Mouse (Mus musculus): ENCODE measurements at regions not wholly inside any gene's neighbourhood (a gene's known extent, or its start where the extent isn't known, plus 50 kb on each side); places are given as distances from the start of the nearest gene placed in this dataset.
"Not testable (repeated sequence)": the region's sequence is repeated elsewhere in the genome, so short reads cannot be mapped to it uniquely, and the experiment has no call there.

DNA sequence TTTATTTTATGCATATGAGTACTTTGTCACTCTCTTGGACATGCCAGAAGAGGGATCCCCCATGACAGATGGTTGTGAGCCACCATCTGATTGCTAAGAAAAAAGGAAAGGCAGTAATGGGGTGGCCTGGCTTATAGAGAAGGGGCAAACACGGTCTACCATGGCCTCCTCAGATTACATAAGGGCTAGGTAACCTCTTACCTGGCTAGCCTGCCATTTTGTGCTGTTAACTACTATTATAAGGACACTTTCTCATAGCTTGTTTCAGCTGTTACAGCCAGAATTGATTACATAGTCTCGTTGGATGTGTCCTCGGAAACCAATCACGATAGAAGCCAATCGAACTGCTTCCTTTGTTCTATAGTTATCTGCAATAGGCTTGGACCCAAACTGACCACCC is 60.9 kb upstream of the Gm14496 start:
- DNase-seq (ENCODE audit: low spot score in 2 of 2) = no peak

DNA sequence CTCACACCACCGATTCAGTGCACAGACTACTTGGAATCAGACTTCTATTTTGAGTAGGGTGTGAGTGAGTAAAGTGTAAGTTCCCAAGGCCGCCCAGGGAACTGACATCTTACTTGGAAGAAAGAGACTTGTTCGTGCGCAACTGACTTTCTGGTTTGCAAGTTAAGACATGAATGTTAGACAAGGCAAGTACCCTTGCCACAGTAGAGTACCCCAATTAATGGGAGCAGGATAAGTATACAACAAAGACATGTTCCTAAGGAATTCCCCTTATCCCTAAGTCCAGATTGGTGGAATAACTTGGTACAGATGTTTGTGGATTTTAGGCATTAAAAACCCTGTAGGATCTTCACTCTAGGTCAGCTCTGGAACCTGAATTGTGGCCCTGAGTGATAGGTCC is 60.4 kb upstream of the Gm14496 start:
- not testable (repeated sequence) for DNase-seq (ENCODE audit: low spot score in 2 of 2)

- DNase-seq (ENCODE audit: low spot score in 2 of 2) = peak; percentile 18 to 67
Observed at GRCm38 (mm10) chr2:181931077-181931815, 59.7 kb upstream of the Gm14496 start.

- DNase-seq (ENCODE audit: low spot score in 2 of 2) = peak in 1 of 2 experiments; percentile 61
Observed at GRCm38 (mm10) chr2:181931918-181932605, 58.9 kb upstream of the Gm14496 start.
